ENCODE assay signal across 8 mouse cellular contexts in the genomic region with DNA sequence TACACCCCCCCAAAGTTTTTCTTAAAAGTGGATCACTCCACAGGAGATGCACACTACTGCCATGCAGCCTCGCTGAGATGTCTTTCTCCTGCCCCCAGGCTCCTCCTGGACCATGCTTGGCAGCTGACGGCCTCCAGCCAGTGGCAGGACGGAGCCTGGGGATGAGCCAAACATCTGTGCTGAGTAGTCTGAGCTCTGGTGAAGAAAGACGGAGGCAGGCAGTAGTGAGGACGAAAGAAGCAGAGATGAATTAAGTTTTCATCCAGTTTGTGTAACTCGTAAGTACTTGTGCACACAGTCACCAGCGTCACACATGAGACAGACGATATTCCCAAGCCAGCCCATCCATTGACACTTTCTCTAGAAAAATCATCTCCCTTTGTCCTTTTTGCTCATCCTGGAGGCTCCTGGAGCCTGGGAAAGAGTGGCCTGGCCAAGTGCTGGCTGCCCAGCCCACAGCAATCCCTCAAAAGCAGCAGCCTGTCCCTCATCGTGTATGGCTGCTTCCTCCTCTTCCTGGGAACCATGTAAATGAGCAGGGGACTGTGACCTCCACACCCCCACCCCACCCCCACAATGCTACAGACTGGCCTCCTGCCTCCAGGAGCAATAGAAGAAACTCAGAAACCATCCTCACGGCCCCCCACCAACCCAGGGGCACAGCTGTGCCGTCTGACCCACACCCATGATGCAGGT.
DNase-seq lines count a peak whose midpoint lies in the region; ATAC-seq and TF ChIP-seq lines count a peak whose summit lies in the region.

No protein-coding gene starts in this region.

- no peaks in the 10 kb centered on the region for H3K36me3 ChIP-seq in limb, embryonic 13.5 days
- no peaks in the 10 kb centered on the region for H3K36me3 ChIP-seq in stomach, embryonic 14.5 days (ENCODE audit: control insufficient read depth, insufficient read depth, low read length)

- H3K27me3 ChIP-seq in cerebellum, adult 2 months (ENCODE audit: control insufficient read depth, insufficient read depth, low read length): no peaks in the 10 kb centered on the region
- peaks cover 15% of the 10 kb centered on the region for H3K27me3 ChIP-seq in limb, embryonic 13.5 days
- H3K27me3 ChIP-seq in stomach, embryonic 14.5 days (ENCODE audit: control insufficient read depth, insufficient read depth, low read length): 0 out of 2 replicates have a peak, but pooled peaks cover 4% of the 10 kb centered on the region

- peak overlapping the region; percentile 95 for H3K4me3 ChIP-seq in cerebellum, adult 2 months (replicated peaks; ENCODE audit: insufficient read depth, low read depth, low read length)
- H3K4me3 ChIP-seq in limb, embryonic 13.5 days: peak overlapping the region; percentile 58
- peak overlapping the region; percentile 52 for H3K4me3 ChIP-seq in stomach, embryonic 14.5 days (ENCODE audit: low read depth, low read length)

- H3K4me1 ChIP-seq in cerebellum, adult 2 months (ENCODE audit: control insufficient read depth, insufficient read depth, low read length): peaks cover 31% of the 10 kb centered on the region
- H3K4me1 ChIP-seq in limb, embryonic 13.5 days: peaks cover 81% of the 10 kb centered on the region
- H3K4me1 ChIP-seq in stomach, embryonic 14.5 days (ENCODE audit: control insufficient read depth, insufficient read depth, low read length): peaks cover 26% of the 10 kb centered on the region; the same call in 1 of the 2 replicates

- TF ChIP-seq POLR2A in cerebellum, adult 2 months (IDR thresholded peaks at IDR 0.05; ENCODE audit: borderline replicate concordance, insufficient read depth, low read length): no peak

- H3K27ac ChIP-seq in cerebellum, adult 2 months (ENCODE audit: insufficient read depth, low read length): peak overlapping the region; percentile 98
- peak overlapping the region; percentile 6; the same call in 1 of the 2 replicates for H3K27ac ChIP-seq in limb, embryonic 13.5 days
- peak overlapping the region; percentile 17; the same call in 1 of the 2 replicates for H3K27ac ChIP-seq in stomach, embryonic 14.5 days (ENCODE audit: low read length)

- 10% methylated on average over 11 of the region's 11 CpGs for WGBS in cerebellum, adult 2 months
- WGBS in limb, embryonic 13.5 days: 40% methylated on average over 11 of the region's 11 CpGs
- 52% methylated on average over 11 of the region's 11 CpGs for WGBS in stomach, embryonic 14.5 days

- TF ChIP-seq CTCF in cerebellum, adult 2 months (IDR thresholded peaks at IDR 0.05; ENCODE audit: borderline replicate concordance, insufficient read depth, low read depth, low read length): no peak

- peak overlapping the region; percentile 77 for H3K9ac ChIP-seq in limb, embryonic 13.5 days
- peak overlapping the region; percentile 57; the same call in 1 of the 2 replicates for H3K9ac ChIP-seq in stomach, embryonic 14.5 days (replicated peaks; ENCODE audit: low read depth, low read length)

- peak overlapping the region; percentile 97 for H3K4me2 ChIP-seq in limb, embryonic 13.5 days (replicated peaks)
- peak overlapping the region; percentile 96 for H3K4me2 ChIP-seq in stomach, embryonic 14.5 days (replicated peaks; ENCODE audit: low read depth, low read length)

- no peak for ATAC-seq in limb, embryonic 13.5 days (ENCODE audit: low FRiP score, low read depth)
- ATAC-seq in stomach, embryonic 14.5 days (ENCODE audit: insufficient number of reproducible peaks, insufficient read depth, low FRiP score, low read depth): no peak

- no peaks in the 10 kb centered on the region for H3K9me3 ChIP-seq in limb, embryonic 13.5 days
- no peaks in the 10 kb centered on the region for H3K9me3 ChIP-seq in stomach, embryonic 14.5 days (ENCODE audit: control insufficient read depth, low read depth, low read length)

- peak; percentile 49 to 59 for DNase-seq in cerebellum, adult 18-20 months
- DNase-seq in cerebellum, postnatal 36 days: no peak
- peak; percentile 55 to 63 for DNase-seq in cerebellum, adult 2 months
- DNase-seq in heart, adult 9 months (ENCODE audit: low spot score in 2 of 2): peak; percentile 44 to 46
- no peak for DNase-seq in frontal cortex, postnatal 36 days (ENCODE audit: low spot score in 2 of 2)
- DNase-seq in kidney, adult 18-20 months: no peak

Comparison
In these comparisons a context has a peak if more than half of its experiments do, and no peak if none do; other contexts are left out.
1. DNase-seq: peak in cerebellum, adult 18-20 months (2 of 2), cerebellum, adult 2 months (2 of 2) and heart, adult 9 months (2 of 2); none in cerebellum, postnatal 36 days (0 of 2), frontal cortex, postnatal 36 days (0 of 2) and kidney, adult 18-20 months (single experiment).
2. H3K27ac ChIP-seq: peak in every context shown above with its lines; median percentile 98 in cerebellum, adult 2 months; 17 in stomach, embryonic 14.5 days; 6 in limb, embryonic 13.5 days.
3. Peak in every context shown above with its lines, with median percentiles within 50 percentile points of each other: H3K4me3 ChIP-seq.